Mouse (Mus musculus) liver, adult (tissue): Measurements from ENCODE around the gene Cdkl1.

Experiments used
- GATA4 ChIP-seq: IDR thresholded peaks from 2 replicates; pipeline ENCODE4 v1.6.1; 2014; ENCODE audit warnings: mild to moderate bottlenecking, low read length; ENCODE audit not compliant: insufficient replicate concordance

Gene Cdkl1

DNA sequence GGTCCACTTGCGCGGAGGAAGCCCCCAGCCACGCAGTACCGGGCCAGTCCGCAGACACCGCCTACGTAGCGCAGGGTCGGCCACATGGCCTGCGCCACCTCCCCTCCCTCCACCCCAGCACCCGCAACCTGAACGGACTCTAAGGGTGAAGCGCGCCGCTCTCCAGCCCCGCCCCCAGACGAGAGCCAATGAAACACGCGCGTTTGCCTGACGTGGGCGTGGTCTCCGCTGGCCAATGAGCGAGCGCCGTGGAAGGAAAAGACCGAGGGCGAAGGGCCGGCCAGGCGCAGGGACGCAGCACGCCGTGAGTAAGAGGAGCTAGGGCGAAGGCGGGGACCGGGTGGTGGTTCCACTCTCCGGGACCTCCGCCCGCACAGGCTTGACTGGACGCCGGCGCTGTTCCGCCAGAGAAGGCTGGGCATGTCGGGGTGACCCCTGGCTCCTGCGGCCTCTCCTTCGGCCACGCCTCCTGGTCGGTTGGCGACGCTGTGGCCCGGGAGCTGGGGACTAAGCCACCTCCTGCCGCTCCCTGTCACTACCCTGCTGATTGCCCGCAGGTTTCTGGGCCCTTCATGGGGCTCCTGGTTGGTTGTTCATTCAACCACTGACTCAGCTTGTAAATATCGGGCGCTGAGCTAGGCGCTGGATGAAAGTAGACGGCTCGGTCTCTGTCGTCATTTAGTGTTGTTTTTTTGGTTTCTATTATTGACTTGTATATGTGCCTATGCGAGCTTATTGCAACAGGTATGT lies 66.2 kb downstream of the Cdkl1 start, which contains the start of the genes L2hgdh and Atp5s:
L2hgdh (minus strand) TSS at position 163 of the 750 bp plus-strand sequence.
Atp5s (plus strand) TSS at position 240 of the 750 bp plus-strand sequence.
- TF ChIP-seq GATA4, result no peak

DNA sequence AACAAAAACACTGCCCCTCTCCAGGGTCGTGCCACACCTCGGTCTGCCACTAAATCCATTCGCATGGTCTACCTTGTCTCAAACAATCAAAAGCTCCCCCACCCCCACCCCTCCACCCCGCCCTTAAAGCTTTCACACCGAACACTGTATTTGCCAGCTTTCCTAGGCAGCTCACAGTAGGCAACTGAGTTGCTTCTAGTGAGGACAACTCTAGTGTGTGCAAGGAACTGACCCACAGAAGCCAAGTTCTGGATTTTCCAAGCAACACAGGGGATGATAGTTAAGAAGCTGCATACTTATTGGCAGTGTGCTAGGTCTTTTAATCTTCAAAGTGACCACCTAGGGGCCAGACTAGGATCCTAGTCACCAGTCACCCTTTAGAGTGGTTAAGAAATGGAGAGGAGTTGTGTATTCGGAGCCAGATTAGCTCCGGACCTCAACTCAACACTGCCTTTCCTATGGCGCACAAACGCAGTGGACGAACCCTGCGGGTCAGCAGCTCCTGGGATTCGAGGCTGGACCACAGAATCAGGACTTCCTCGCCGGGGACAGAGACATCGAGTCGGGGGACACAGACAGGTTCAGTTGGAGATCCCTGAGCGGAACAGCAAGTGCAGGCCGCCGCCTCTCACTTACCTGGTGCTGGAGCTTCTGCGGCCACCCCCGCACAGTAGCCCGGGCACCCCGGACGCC lies 66.9 kb downstream of the Cdkl1 start:
- TF ChIP-seq GATA4, result no peak

DNA sequence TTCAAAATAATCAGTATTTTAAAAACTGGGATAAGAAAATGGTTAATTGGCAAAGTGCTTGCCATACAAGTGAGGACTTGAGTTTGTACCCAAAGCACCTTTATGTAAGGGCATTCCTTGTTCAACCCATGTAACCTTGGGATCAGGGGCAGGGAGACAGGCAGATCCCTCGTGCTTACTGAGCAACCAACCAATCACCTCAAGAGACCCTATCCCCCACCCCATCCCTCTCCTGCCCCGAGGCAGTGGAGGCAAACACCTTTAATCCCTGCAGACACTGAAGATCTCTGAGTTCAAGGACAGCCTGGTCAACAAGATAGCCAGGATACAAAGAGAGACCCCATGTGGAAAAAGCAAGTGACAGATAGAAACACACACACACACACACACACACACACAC lies 67.7 kb downstream of the Cdkl1 start:
- no peak for TF ChIP-seq GATA4

DNA sequence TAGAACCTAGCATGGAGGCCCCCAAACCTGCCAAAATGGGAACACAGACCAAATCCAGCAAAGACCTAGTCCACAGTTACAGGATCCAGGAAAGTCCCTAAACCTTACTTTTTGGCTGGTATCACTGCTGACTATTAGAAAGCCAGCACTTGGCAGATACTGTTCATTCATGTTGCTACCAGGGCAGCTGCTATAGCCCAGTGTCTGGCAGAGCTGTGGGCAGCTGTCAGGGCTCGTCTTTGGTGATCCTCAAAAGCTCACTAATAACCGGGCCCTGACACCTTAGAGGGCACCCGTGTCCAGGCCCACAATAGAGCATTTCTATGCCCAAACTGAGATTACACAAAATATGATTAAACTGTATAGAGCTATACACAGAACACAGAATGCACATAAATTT lies 68.2 kb downstream of the Cdkl1 start:
- no peak for TF ChIP-seq GATA4

DNA sequence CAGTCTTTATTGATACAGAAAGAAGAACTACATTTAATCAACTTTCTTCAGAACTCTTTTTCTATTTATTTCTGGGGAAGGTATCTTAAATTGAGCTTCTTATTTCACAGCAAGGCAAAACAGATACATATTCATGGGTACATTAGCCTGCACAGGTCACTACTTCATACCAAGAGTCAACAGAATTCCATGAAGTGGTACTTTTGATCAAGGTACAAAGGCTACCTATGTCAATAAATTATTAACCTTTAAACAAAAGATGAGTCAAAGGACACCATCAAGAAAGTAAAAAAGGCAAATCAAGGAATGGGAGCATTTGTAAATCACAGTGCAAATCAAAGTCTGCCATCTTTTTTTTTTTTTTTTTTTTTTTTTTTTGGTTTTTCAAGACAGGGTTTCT lies 77.4 kb downstream of the Cdkl1 start:
- TF ChIP-seq GATA4, result no peak

DNA sequence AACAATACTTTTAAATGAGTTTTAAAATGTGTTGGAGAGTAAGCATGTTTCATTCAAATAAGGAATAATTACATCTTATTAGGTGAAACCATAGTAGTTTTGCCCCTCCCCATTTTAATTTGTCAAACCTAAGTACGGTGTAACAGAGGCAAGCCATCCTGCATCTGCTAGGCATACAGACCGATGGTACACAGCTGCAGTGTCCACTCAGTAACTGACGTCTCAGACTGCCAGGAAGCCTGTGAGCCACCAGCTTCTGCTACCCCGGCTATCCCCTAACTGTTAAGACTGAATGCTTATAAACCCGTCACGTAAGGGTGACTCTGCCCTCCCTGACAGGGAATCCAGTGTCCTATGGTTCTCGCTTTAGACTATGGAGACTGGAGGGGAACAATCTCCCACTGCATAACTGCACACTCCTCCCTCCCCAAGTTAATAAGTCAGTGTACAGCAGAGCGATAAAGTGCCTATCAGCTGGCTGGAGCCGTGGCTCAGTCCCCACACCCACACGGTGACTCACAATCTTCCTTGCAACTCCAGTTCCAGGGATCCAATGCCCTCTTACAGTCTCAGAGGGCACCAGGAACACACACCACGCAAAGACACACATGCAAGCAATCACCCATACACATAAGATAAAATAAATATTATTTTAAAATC lies 86.1 kb downstream of the Cdkl1 start:
- TF ChIP-seq GATA4, result no peak

DNA sequence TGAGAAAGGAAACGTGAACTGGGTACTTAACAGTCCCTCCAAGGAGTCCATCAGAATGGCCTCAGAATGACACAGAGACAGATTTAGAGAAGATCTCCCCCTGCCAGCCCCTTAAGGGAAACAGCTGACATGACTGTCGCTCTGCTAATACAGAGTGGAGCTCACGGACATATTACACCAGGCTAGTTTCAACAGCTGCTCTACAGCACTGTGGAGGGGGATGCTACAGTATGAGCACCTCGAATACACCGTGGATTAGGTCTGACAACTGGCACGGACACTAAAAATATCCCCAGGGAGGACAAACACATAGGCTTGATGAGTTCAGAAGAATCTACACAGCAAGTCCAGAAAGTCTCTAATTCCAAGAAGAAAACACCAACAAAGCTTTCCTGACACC lies 92.7 kb downstream of the Cdkl1 start:
- no peak for TF ChIP-seq GATA4
